Mouse (Mus musculus): ENCODE measurements at regions not wholly inside any gene's neighbourhood (a gene's known extent, or its start where the extent isn't known, plus 50 kb on each side); places are given as distances from the start of the nearest gene placed in this dataset.

DNA sequence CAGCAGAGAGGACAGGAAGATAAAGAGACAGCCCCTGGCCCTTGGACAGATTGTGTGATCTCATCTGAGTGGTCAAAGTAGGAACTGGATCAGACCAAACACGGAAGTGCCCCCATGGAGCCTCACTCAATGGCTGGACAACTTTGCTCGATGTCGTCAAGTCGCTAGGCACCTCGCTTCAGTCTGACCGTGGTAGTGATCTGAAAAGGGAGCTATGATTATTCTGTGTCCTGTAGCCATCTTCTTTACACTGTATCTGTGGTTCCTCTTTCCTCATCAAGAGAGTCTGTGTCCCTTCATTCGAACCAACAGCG is 67.0 kb upstream of the Rasgrf1 start:
- Histone ChIP-seq H3K4me1 (replicated peaks; ENCODE audit: control insufficient read depth in 2 of 2, insufficient read depth in 2 of 2, low read length in 1 of 2) (no peaks in the 10 kb centered on the region), H3K4me2 (ENCODE audit: low read depth) (no peak overlapping the region), H3K36me3 (replicated peaks; ENCODE audit: control insufficient read depth, insufficient read depth, low read depth) (no peaks in the 10 kb centered on the region), H3K9ac (replicated peaks) (no peak overlapping the region), H3K27me3 (ENCODE audit: control insufficient read depth, insufficient read depth, low read length) (no peaks in the 10 kb centered on the region), H3K9me3 (ENCODE audit: control insufficient read depth, low read length) (no peaks in the 10 kb centered on the region), H3K4me3 (ENCODE audit: insufficient read depth in 1 of 2, low read depth in 2 of 2, low read length in 2 of 2) (no peak overlapping the region), H3K27ac (no peak overlapping the region)
- no peak for DNase-seq (ENCODE audit: low read depth in 3 of 3, low spot score in 3 of 3)
- 68% methylated on average over 8 of the region's 8 CpGs for WGBS (ENCODE audit: insufficient replicate concordance)
- ATAC-seq (ENCODE audit: insufficient read depth), result no peak
- no peak for TF ChIP-seq CTCF (IDR thresholded peaks at IDR 0.05; ENCODE audit: low read depth)
- no peak for TF ChIP-seq EP300 (IDR thresholded peaks at IDR 0.05; ENCODE audit: low read depth)

DNA sequence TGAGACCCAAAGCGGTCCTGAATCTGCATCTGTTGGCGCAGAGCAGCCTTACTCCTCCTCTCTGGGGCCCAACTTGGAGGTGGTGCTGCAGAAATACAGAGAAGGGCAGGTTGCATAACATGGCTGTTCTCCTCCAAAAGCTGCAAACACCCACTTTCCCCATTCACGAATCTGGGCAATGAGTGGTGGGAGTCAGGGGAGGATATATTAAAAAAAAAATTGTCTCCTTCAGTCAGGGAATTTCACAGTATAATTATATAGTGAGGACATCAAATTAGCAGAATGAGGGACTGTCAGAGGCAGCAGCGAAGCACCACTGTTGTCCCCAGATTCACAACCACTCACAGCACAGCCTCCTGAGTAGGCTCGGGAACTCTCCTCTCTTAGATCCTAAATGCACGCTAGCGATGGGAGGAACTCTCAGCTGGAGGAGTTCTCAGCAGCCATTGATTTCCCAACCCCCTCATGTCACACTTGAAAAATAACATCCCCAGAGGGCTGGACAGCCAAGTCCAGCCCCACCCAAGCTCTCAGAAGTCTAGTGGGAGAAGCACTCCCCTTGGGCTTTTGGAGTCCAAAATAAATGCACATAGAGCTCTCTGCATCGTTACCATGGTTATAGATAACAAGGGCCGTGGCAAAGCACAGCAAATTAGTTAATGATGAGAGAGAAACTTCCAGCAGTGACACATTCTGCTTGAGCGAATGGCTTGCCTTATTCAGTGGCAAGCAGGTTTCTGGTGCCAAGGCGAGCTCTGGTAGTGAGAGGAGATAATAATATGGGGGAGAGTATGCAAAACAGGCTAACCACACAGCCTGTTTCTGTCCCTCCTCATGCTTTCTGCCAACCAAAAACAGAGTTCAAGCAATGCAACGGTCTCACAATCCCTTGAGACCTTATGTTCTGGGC is 67.6 kb upstream of the Rasgrf1 start:
- DNase-seq (ENCODE audit: low read depth in 3 of 3, low spot score in 3 of 3) (no peak), ATAC-seq (ENCODE audit: insufficient read depth) (no peak)
- WGBS (ENCODE audit: insufficient replicate concordance), result 54% methylated on average over 12 of the region's 12 CpGs
- Histone ChIP-seq H3K27ac (no peak overlapping the region), H3K36me3 (replicated peaks; ENCODE audit: control insufficient read depth, insufficient read depth, low read depth) (no peaks in the 10 kb centered on the region), H3K9ac (replicated peaks) (no peak overlapping the region), H3K4me1 (replicated peaks; ENCODE audit: control insufficient read depth in 2 of 2, insufficient read depth in 2 of 2, low read length in 1 of 2) (no peaks in the 10 kb centered on the region), H3K27me3 (ENCODE audit: control insufficient read depth, insufficient read depth, low read length) (no peaks in the 10 kb centered on the region), H3K9me3 (ENCODE audit: control insufficient read depth, low read length) (no peaks in the 10 kb centered on the region), H3K4me2 (ENCODE audit: low read depth) (no peak overlapping the region), H3K4me3 (ENCODE audit: insufficient read depth in 1 of 2, low read depth in 2 of 2, low read length in 2 of 2) (no peak overlapping the region)
- TF ChIP-seq CTCF (IDR thresholded peaks at IDR 0.05; ENCODE audit: low read depth) (no peak), EP300 (IDR thresholded peaks at IDR 0.05; ENCODE audit: low read depth) (no peak)

DNA sequence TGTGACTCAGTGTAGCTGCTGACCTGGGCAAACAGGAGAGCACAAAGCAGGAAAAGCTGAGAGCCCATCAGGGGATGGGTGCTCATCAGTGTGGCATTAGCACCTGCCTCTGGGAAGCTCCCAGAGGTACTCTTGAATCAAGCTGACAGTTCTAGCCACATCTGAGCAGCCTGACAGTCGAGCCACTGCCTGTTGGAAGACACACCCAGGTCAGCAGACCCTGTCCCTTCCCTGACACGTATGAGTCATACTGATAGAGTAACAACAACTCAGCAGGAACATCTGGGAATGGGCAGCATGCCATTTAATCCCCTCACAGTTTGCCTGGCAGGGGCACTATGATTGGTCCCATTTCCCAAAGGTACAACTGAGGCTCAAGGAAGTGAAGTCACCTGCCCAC is 68.3 kb upstream of the Rasgrf1 start:
- H3K9me3 ChIP-seq (ENCODE audit: control insufficient read depth, low read length), result no peaks in the 10 kb centered on the region
- no peaks in the 10 kb centered on the region for H3K36me3 ChIP-seq (replicated peaks; ENCODE audit: control insufficient read depth, insufficient read depth, low read depth)
- no peak overlapping the region for H3K4me2 ChIP-seq (ENCODE audit: low read depth)
- no peaks in the 10 kb centered on the region for H3K27me3 ChIP-seq (ENCODE audit: control insufficient read depth, insufficient read depth, low read length)
- TF ChIP-seq CTCF (IDR thresholded peaks at IDR 0.05; ENCODE audit: low read depth) (no peak), EP300 (IDR thresholded peaks at IDR 0.05; ENCODE audit: low read depth) (no peak)
- WGBS (ENCODE audit: insufficient replicate concordance), result 11% methylated on average over 2 of the region's 2 CpGs
- H3K4me1 ChIP-seq (replicated peaks; ENCODE audit: control insufficient read depth in 2 of 2, insufficient read depth in 2 of 2, low read length in 1 of 2), result no peaks in the 10 kb centered on the region
- H3K9ac ChIP-seq (replicated peaks), result no peak overlapping the region
- no peak overlapping the region for H3K4me3 ChIP-seq (ENCODE audit: insufficient read depth in 1 of 2, low read depth in 2 of 2, low read length in 2 of 2)
- no peak for ATAC-seq (ENCODE audit: insufficient read depth)
- H3K27ac ChIP-seq, result no peak overlapping the region
- no peak for DNase-seq (ENCODE audit: low read depth in 3 of 3, low spot score in 3 of 3)

DNA sequence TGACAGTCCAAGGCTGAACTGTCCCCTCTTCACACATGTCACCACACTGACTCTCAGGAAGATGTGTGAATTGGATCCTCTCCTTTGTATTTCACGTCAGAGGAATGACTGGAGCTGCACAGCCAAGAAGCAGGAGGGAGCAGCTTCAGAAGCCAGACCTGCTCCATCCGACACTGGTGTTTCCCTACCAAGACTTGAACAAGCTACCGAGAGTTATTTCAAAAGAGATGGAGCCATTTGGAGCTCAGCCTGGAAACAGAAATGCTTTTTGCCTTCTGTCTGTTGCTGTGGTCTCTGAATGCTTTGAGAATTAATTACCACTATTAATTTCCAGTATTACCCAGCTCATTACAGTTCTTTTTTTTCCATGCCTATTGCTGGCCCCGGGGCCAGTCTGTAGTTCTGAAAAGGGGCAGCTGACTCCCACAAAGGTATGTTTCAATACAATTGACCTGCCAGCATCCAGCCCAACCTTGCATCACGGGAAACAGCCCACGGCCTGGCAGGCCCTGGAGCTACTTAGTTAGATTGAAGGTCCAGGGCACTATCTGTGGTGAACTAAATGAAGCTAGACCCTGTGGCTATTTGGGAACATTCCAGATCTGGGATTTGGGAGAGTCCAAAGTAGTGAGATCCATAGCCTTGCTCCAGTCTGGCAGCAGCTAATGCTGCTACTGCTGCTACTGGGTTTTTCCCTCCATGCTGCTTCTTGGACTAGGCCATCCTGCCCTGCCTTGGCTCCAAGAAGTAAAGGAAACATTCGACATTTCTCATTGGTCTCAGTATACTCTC is 73.1 kb upstream of the Rasgrf1 start:
- Histone ChIP-seq H3K9ac (replicated peaks) (no peak overlapping the region), H3K27me3 (ENCODE audit: control insufficient read depth, insufficient read depth, low read length) (no peaks in the 10 kb centered on the region), H3K36me3 (replicated peaks; ENCODE audit: control insufficient read depth, insufficient read depth, low read depth) (no peaks in the 10 kb centered on the region), H3K4me1 (replicated peaks; ENCODE audit: control insufficient read depth in 2 of 2, insufficient read depth in 2 of 2, low read length in 1 of 2) (no peaks in the 10 kb centered on the region), H3K27ac (no peak overlapping the region), H3K9me3 (ENCODE audit: control insufficient read depth, low read length) (no peaks in the 10 kb centered on the region), H3K4me3 (ENCODE audit: insufficient read depth in 1 of 2, low read depth in 2 of 2, low read length in 2 of 2) (no peak overlapping the region), H3K4me2 (ENCODE audit: low read depth) (no peak overlapping the region)
- TF ChIP-seq EP300 (IDR thresholded peaks at IDR 0.05; ENCODE audit: low read depth) (no peak), CTCF (IDR thresholded peaks at IDR 0.05; ENCODE audit: low read depth) (no peak)
- 50% methylated on average over 7 of the region's 7 CpGs for WGBS (ENCODE audit: insufficient replicate concordance)
- no peak for ATAC-seq (ENCODE audit: insufficient read depth)
- no peak for DNase-seq (ENCODE audit: low read depth in 3 of 3, low spot score in 3 of 3)

DNA sequence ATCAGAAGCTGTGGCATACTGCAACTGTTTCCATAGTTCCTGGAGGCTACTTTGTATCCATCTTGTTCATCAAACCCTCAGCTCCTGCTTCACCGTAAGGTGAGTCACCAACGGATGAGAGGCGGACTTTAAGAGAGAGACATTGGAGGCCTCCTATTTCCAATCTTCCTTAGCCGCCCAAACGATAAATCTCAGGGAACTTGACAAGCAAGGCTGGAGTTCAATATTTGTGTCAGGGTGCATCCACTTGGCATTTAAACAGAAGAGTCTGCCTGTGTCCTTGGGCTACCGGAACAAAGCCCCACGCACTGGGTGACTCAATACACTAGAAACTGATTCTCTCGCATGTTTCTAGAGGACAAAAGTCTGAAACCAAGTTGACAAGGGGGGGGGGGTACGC is 76.1 kb upstream of the Rasgrf1 start:
- TF ChIP-seq CTCF (IDR thresholded peaks at IDR 0.05; ENCODE audit: low read depth), result no peak
- TF ChIP-seq EP300 (IDR thresholded peaks at IDR 0.05; ENCODE audit: low read depth), result no peak
- no peaks in the 10 kb centered on the region for H3K36me3 ChIP-seq (replicated peaks; ENCODE audit: control insufficient read depth, insufficient read depth, low read depth)
- ATAC-seq (ENCODE audit: insufficient read depth) (no peak), DNase-seq (ENCODE audit: low read depth in 3 of 3, low spot score in 3 of 3) (no peak)
- H3K9me3 ChIP-seq (ENCODE audit: control insufficient read depth, low read length), result no peaks in the 10 kb centered on the region
- no peaks in the 10 kb centered on the region for H3K27me3 ChIP-seq (ENCODE audit: control insufficient read depth, insufficient read depth, low read length)
- WGBS (ENCODE audit: insufficient replicate concordance), result 71% methylated on average over 9 of the region's 9 CpGs
- no peak overlapping the region for H3K27ac ChIP-seq
- H3K4me2 ChIP-seq (ENCODE audit: low read depth), result no peak overlapping the region
- H3K4me1 ChIP-seq (replicated peaks; ENCODE audit: control insufficient read depth in 2 of 2, insufficient read depth in 2 of 2, low read length in 1 of 2), result no peaks in the 10 kb centered on the region
- no peak overlapping the region for H3K9ac ChIP-seq (replicated peaks)
- no peak overlapping the region for H3K4me3 ChIP-seq (ENCODE audit: insufficient read depth in 1 of 2, low read depth in 2 of 2, low read length in 2 of 2)

Data from liver, embryonic 14.5 days (tissue).